ENCODE assay signal across 33 mouse cellular contexts in the genomic region with DNA sequence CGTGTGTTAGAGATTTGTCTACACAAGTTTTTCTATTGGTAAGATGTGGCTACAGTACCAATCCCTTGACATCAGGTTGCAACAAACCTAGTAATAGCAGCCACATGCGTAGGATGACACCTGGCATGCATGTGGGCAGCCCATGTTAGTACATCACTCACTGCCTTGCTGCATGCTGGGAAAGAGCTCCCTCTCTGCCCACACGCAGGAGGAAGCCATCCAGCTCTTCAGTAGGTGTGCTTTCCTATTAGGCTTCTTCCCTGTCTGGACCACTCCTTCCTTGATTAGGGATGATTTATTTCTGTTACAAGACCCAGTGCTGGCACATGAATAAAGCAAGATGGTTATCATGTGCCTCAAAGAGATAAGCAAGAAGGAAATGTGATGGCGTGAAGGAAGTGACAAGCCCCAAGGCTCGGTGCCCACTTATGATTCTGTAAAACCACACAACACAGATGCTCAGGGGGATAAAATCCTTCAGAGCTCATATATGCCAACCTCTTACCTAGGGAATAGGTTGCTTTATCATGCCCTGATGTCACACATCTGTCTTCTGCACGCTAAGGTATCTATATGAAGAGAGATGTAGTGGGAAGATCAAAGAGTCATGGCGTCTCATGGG.
DNase-seq lines count a peak whose midpoint lies in the region; ATAC-seq and TF ChIP-seq lines count a peak whose summit lies in the region.
"Had no signal": no experiment of that assay in that cellular context is flagged by ENCODE, and none has a peak within 500 bp of the region (broad histone marks: within the 10 kb centered on the region; RNA-seq: fewer than 3 reads in every experiment).

No protein-coding gene starts in this region.

- 61% methylated on average over 7 of the region's 7 CpGs for WGBS in lung, postnatal 0 days
- 54% methylated on average over 7 of the region's 7 CpGs for WGBS in lung, adult 2 months

- no peak overlapping the region for H3K9ac ChIP-seq in lung, postnatal 0 days (replicated peaks; ENCODE audit: low read depth)
- H3K9ac ChIP-seq: embryonic facial prominence, embryonic 12.5 days; hindbrain, embryonic 13.5 days; limb, embryonic 15.5 days; liver, embryonic 13.5 days; lung, embryonic 14.5 days; midbrain, embryonic 12.5 days; neural tube, embryonic 12.5 days; stomach, embryonic 15.5 days had no signal

- TF ChIP-seq CTCF in lung, postnatal 0 days (IDR thresholded peaks at IDR 0.05) = no peak
- TF ChIP-seq CTCF in lung, adult 2 months (IDR thresholded peaks at IDR 0.05; ENCODE audit: insufficient read depth, low read length) = no peak

- TF ChIP-seq POLR2A in lung, adult 2 months (IDR thresholded peaks at IDR 0.05; ENCODE audit: borderline replicate concordance, extremely low read depth, low read depth, low read length) = no peak

- H3K27me3 ChIP-seq in lung, postnatal 0 days (replicated peaks; ENCODE audit: insufficient read depth, low read length) = no peaks in the 10 kb centered on the region
- H3K27me3 ChIP-seq: embryonic facial prominence, embryonic 12.5 days; limb, embryonic 15.5 days; liver, embryonic 13.5 days; neural tube, embryonic 12.5 days; stomach, embryonic 15.5 days had no signal

- no peak overlapping the region for H3K4me3 ChIP-seq in lung, postnatal 0 days (ENCODE audit: low read depth, low read length)
- no peak overlapping the region for H3K4me3 ChIP-seq in lung, adult 2 months (replicated peaks; ENCODE audit: extremely low read depth, low read depth, low read length)
- H3K4me3 ChIP-seq: embryonic facial prominence, embryonic 12.5 days; forebrain, embryonic 10.5 days; heart, embryonic 10.5 days; hindbrain, embryonic 13.5 days; limb, embryonic 10.5 days; limb, embryonic 15.5 days; liver, embryonic 13.5 days; midbrain, embryonic 12.5 days; myocyte; neural tube, embryonic 12.5 days; stomach, embryonic 15.5 days had no signal

- no peaks in the 10 kb centered on the region for H3K36me3 ChIP-seq in lung, postnatal 0 days (ENCODE audit: insufficient read depth, low read length)
- H3K36me3 ChIP-seq: embryonic facial prominence, embryonic 12.5 days; forebrain, embryonic 10.5 days; heart, embryonic 10.5 days; hindbrain, embryonic 13.5 days; limb, embryonic 10.5 days; limb, embryonic 15.5 days; liver, embryonic 13.5 days; midbrain, embryonic 12.5 days; neural tube, embryonic 12.5 days; stomach, embryonic 15.5 days had no signal

- ATAC-seq in lung, postnatal 0 days = no peak
- peak; percentile 18; the same call in 1 of the 2 replicates for ATAC-seq in megakaryocyte, adult 5-6 weeks (ENCODE audit: poor library complexity, severe bottlenecking)
- ATAC-seq in CD4-positive, CD25-positive, alpha-beta regulatory T cell, adult 4 months = no peak
- ATAC-seq: forebrain, embryonic 16.5 days had no signal

- H3K27ac ChIP-seq in lung, postnatal 0 days (ENCODE audit: low read length) = no peak overlapping the region
- H3K27ac ChIP-seq: embryonic facial prominence, embryonic 12.5 days; forebrain, embryonic 10.5 days; heart, embryonic 10.5 days; hindbrain, embryonic 13.5 days; limb, embryonic 10.5 days; limb, embryonic 15.5 days; liver, embryonic 13.5 days; midbrain, embryonic 12.5 days; neural tube, embryonic 12.5 days; stomach, embryonic 15.5 days had no signal

- peak; percentile 26; the same call in 1 of the 2 replicates for TF ChIP-seq EP300 in lung, postnatal 0 days (IDR thresholded peaks at IDR 0.05)

- H3K4me2 ChIP-seq in lung, postnatal 0 days (replicated peaks; ENCODE audit: low read depth, low read length) = no peak overlapping the region
- H3K4me2 ChIP-seq: embryonic facial prominence, embryonic 12.5 days; hindbrain, embryonic 13.5 days; limb, embryonic 15.5 days; liver, embryonic 13.5 days; lung, embryonic 14.5 days; midbrain, embryonic 12.5 days; neural tube, embryonic 12.5 days; stomach, embryonic 15.5 days had no signal

- no peaks in the 10 kb centered on the region for H3K9me3 ChIP-seq in lung, postnatal 0 days (ENCODE audit: low read length)
- H3K9me3 ChIP-seq: embryonic facial prominence, embryonic 12.5 days; forebrain, embryonic 10.5 days; heart, embryonic 10.5 days; hindbrain, embryonic 13.5 days; limb, embryonic 10.5 days; limb, embryonic 15.5 days; liver, embryonic 13.5 days; midbrain, embryonic 12.5 days; stomach, embryonic 15.5 days had no signal

- no peaks in the 10 kb centered on the region for H3K4me1 ChIP-seq in lung, postnatal 0 days (ENCODE audit: insufficient read depth, low read depth, low read length)
- peaks cover 4% of the 10 kb centered on the region; the same call in 1 of the 2 replicates for H3K4me1 ChIP-seq in lung, adult 2 months (ENCODE audit: control insufficient read depth, insufficient read depth, low read length)
- H3K4me1 ChIP-seq: embryonic facial prominence, embryonic 12.5 days; heart, embryonic 10.5 days; limb, embryonic 15.5 days; liver, embryonic 13.5 days; midbrain, embryonic 12.5 days; stomach, embryonic 15.5 days had no signal

- DNase-seq in lung, postnatal 0 days (ENCODE audit: low spot score) = no peak
- DNase-seq in lung, adult 2 months = no peak
- DNase-seq in CD4-positive helper T cell, adult 2 months (ENCODE audit: low read depth, low spot score) = peak; percentile 40
- peak; percentile 13 for DNase-seq in fat pad, adult 2 months (ENCODE audit: extremely low read depth, low read depth, low spot score)
- DNase-seq in layer of hippocampus, postnatal 10 days (ENCODE audit: low spot score in 2 of 2) = no peak
- no peak for DNase-seq in kidney, postnatal 14 days
- DNase-seq: adrenal gland, adult 8-10 months; cerebellum, adult 11 months; cerebellum, adult 9-10 months; cerebellum, postnatal 36 days; embryo, embryonic 11 days; gastrocnemius, postnatal 10 days; heart, adult 11 months; heart, postnatal 36 days; kidney, adult 11 months; kidney, postnatal 25 days; layer of hippocampus, postnatal 36 days; liver, embryonic 13.5 days; lung, embryonic 14.5 days; right cerebral cortex, postnatal 14 days had no signal

Comparison
In these comparisons a context has a peak if more than half of its experiments do, and no peak if none do; other contexts are left out.
1. DNase-seq: peak in CD4-positive helper T cell, adult 2 months (single experiment) and fat pad, adult 2 months (single experiment); none in lung, postnatal 0 days (single experiment), lung, adult 2 months (single experiment), layer of hippocampus, postnatal 10 days (0 of 2) and kidney, postnatal 14 days (single experiment).